22 mouse cellular contexts compared by ENCODE assay signal in the genomic region with DNA sequence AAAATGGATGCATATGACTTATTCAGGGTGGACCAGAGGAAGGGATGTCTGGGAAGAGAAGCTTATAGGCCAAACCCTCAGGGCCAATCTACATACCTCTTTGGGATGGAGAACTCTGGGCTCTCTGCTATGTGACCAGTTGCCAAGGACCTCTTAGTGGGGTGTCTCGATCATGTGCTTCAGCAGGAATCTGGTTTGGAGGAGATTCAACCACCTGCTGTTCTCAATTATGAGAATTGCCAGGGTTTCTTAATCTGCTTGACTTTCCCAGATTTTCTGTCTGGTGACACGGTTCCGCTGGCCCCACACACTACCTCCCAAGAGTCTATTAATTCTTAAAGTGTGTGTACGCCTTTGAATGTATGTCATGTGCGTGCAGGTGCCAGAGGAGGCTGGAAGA. TPM values are rescaled to one million over a fixed set of nuclear protein-coding genes. Genes with fewer than 3 reads are reported as not detected.
DNase-seq lines count a peak whose midpoint lies in the region; ATAC-seq and TF ChIP-seq lines count a peak whose summit lies in the region.
"Had no signal": no experiment of that assay in that cellular context is flagged by ENCODE, and none has a peak within 500 bp of the region (broad histone marks: within the 10 kb centered on the region; RNA-seq: fewer than 3 reads in every experiment).

No protein-coding gene starts in this region.

- no peak for TF ChIP-seq CTCF in cerebellum, adult 2 months (IDR thresholded peaks at IDR 0.05; ENCODE audit: borderline replicate concordance, insufficient read depth, low read depth, low read length)

- peak; percentile 14 to 38 for DNase-seq in cerebellum, adult 2 months
- peak; percentile 21 for DNase-seq in embryonic facial prominence, embryonic 14.5 days (ENCODE audit: low spot score)
- DNase-seq in embryonic facial prominence, embryonic 10.5 days (ENCODE audit: low spot score) = no peak
- DNase-seq in Muller cell, postnatal 12 days (ENCODE audit: inconsistent ontology term) = peak; percentile 50
- peak; percentile 80 for DNase-seq in fibroblast of lung, adult 2 months (ENCODE audit: low read depth)
- no peak for DNase-seq in kidney, postnatal 4 days
- DNase-seq: adrenal gland, adult 2 months; adrenal gland, postnatal 25 days; B cell, adult 2 months; forebrain, postnatal 0 days; gastrocnemius, postnatal 14 days had no signal

- H3K27me3 ChIP-seq in cerebellum, adult 2 months (ENCODE audit: control insufficient read depth, insufficient read depth, low read length) = no peaks in the 10 kb centered on the region
- H3K27me3 ChIP-seq in embryonic facial prominence, embryonic 14.5 days (replicated peaks; ENCODE audit: control insufficient read depth, insufficient read depth, low read length) = no peaks in the 10 kb centered on the region
- no peaks in the 10 kb centered on the region for H3K27me3 ChIP-seq in embryonic facial prominence, embryonic 10.5 days (replicated peaks; ENCODE audit: low read depth, poor library complexity, severe bottlenecking)
- H3K27me3 ChIP-seq: forebrain, embryonic 13.5 days; heart, embryonic 12.5 days; hindbrain, embryonic 15.5 days had no signal

- 7% methylated on average over 5 of the region's 5 CpGs for WGBS in cerebellum, adult 2 months
- 60% methylated on average over 5 of the region's 5 CpGs for WGBS in embryonic facial prominence, embryonic 14.5 days
- WGBS in embryonic facial prominence, embryonic 10.5 days = 88% methylated on average over 5 of the region's 5 CpGs

- no peaks in the 10 kb centered on the region for H3K36me3 ChIP-seq in embryonic facial prominence, embryonic 14.5 days (ENCODE audit: control insufficient read depth, insufficient read depth, low read length)
- no peaks in the 10 kb centered on the region for H3K36me3 ChIP-seq in embryonic facial prominence, embryonic 10.5 days (replicated peaks)
- H3K36me3 ChIP-seq: G1E; heart, embryonic 12.5 days; hindbrain, embryonic 10.5 days; hindbrain, embryonic 15.5 days had no signal

- no peak overlapping the region for H3K4me3 ChIP-seq in cerebellum, adult 2 months (replicated peaks; ENCODE audit: insufficient read depth, low read depth, low read length)
- no peak overlapping the region for H3K4me3 ChIP-seq in embryonic facial prominence, embryonic 14.5 days (ENCODE audit: low read depth, low read length)
- no peak overlapping the region for H3K4me3 ChIP-seq in embryonic facial prominence, embryonic 10.5 days
- H3K4me3 ChIP-seq: forebrain, embryonic 13.5 days; heart, embryonic 12.5 days; hindbrain, embryonic 10.5 days; hindbrain, embryonic 15.5 days had no signal

- no peak overlapping the region for H3K27ac ChIP-seq in cerebellum, adult 2 months (ENCODE audit: insufficient read depth, low read length)
- H3K27ac ChIP-seq in embryonic facial prominence, embryonic 14.5 days (replicated peaks; ENCODE audit: low read depth, low read length) = no peak overlapping the region
- H3K27ac ChIP-seq in embryonic facial prominence, embryonic 10.5 days (replicated peaks) = no peak overlapping the region
- H3K27ac ChIP-seq: forebrain, embryonic 13.5 days; hindbrain, embryonic 10.5 days; hindbrain, embryonic 15.5 days had no signal

- H3K4me1 ChIP-seq in cerebellum, adult 2 months (ENCODE audit: control insufficient read depth, insufficient read depth, low read length) = no peaks in the 10 kb centered on the region
- H3K4me1 ChIP-seq in embryonic facial prominence, embryonic 14.5 days (ENCODE audit: control insufficient read depth, insufficient read depth, low read length) = no peaks in the 10 kb centered on the region
- H3K4me1 ChIP-seq in embryonic facial prominence, embryonic 10.5 days = no peaks in the 10 kb centered on the region
- H3K4me1 ChIP-seq: forebrain, embryonic 13.5 days; hindbrain, embryonic 10.5 days; hindbrain, embryonic 15.5 days had no signal

- TF ChIP-seq POLR2A in cerebellum, adult 2 months (IDR thresholded peaks at IDR 0.05; ENCODE audit: borderline replicate concordance, insufficient read depth, low read length) = no peak

- no peak overlapping the region for H3K4me2 ChIP-seq in embryonic facial prominence, embryonic 14.5 days (ENCODE audit: low read depth, low read length)
- H3K4me2 ChIP-seq: forebrain, embryonic 13.5 days; heart, embryonic 12.5 days; hindbrain, embryonic 15.5 days had no signal

- H3K9me3 ChIP-seq in embryonic facial prominence, embryonic 14.5 days (ENCODE audit: control insufficient read depth, low read length) = peaks cover 6% of the 10 kb centered on the region
- peaks cover 7% of the 10 kb centered on the region; the same call in 1 of the 2 replicates for H3K9me3 ChIP-seq in embryonic facial prominence, embryonic 10.5 days
- H3K9me3 ChIP-seq: G1E; hindbrain, embryonic 15.5 days had no signal

- no peak overlapping the region for H3K9ac ChIP-seq in embryonic facial prominence, embryonic 14.5 days (ENCODE audit: low read depth, low read length)
- H3K9ac ChIP-seq: forebrain, embryonic 13.5 days; forebrain, postnatal 0 days; heart, embryonic 12.5 days; hindbrain, embryonic 15.5 days had no signal

- ATAC-seq in cerebellum, adult (ENCODE audit: insufficient number of reproducible peaks, low FRiP score, low TSS enrichment) = no peak
- ATAC-seq in embryonic facial prominence, embryonic 14.5 days (ENCODE audit: low read depth) = no peak
- ATAC-seq: CD4-positive, CD25-positive, alpha-beta regulatory T cell, adult 4 months; forebrain, embryonic 13.5 days; forebrain, postnatal 0 days; inflammation-experienced regulatory T-cells, adult 6 months; intestine, postnatal 0 days had no signal

RNA-seq across cellular contexts. Expression of gene Fam187b, which starts 20.4 kb away (rescaled TPM):
- 0.13 and 0.29 TPM in 2 replicates for polyA plus RNA-seq in cerebellum, adult 2 months (2012; rRNA removed)
- 1.6 and 2.3 TPM in 2 replicates for polyA plus RNA-seq in embryonic facial prominence, embryonic 14.5 days (2014; fragmentation: Nextera tagmentation; extraction: Ambion mirVana)
- polyA plus RNA-seq in embryonic facial prominence, embryonic 10.5 days (2016; fragmentation: Nextera tagmentation; extraction: Ambion mirVana) = 2.9 and 3.3 TPM in 2 replicates

RNA-seq across cellular contexts. Expression of gene Lsr, which starts 20.7 kb away (rescaled TPM):
- polyA plus RNA-seq in cerebellum, adult 2 months (2012; rRNA removed) = 9.2 and 9.4 TPM in 2 replicates
- polyA plus RNA-seq in embryonic facial prominence, embryonic 14.5 days (2014; fragmentation: Nextera tagmentation; extraction: Ambion mirVana) = 22.7 and 26.0 TPM in 2 replicates
- 33.1 and 33.4 TPM in 2 replicates for polyA plus RNA-seq in embryonic facial prominence, embryonic 10.5 days (2016; fragmentation: Nextera tagmentation; extraction: Ambion mirVana)
- polyA plus RNA-seq: G1E had no signal

RNA-seq across cellular contexts. Expression of gene Usf2, which starts 37.4 kb away (rescaled TPM):
- 226 and 230 TPM in 2 replicates for polyA plus RNA-seq in cerebellum, adult 2 months (2012; rRNA removed)
- 18.3 and 23.8 TPM in 2 replicates for polyA plus RNA-seq in embryonic facial prominence, embryonic 14.5 days (2014; fragmentation: Nextera tagmentation; extraction: Ambion mirVana)
- 25.1 and 29.6 TPM in 2 replicates for polyA plus RNA-seq in embryonic facial prominence, embryonic 10.5 days (2016; fragmentation: Nextera tagmentation; extraction: Ambion mirVana)

RNA-seq across cellular contexts. Expression of gene Fxyd5, which starts 48.3 kb away (rescaled TPM):
- 9.0 and 14.8 TPM in 2 replicates for polyA plus RNA-seq in cerebellum, adult 2 months (2012; rRNA removed)
- polyA plus RNA-seq in embryonic facial prominence, embryonic 14.5 days (2014; fragmentation: Nextera tagmentation; extraction: Ambion mirVana) = 57.0 and 64.6 TPM in 2 replicates
- polyA plus RNA-seq in embryonic facial prominence, embryonic 10.5 days (2016; fragmentation: Nextera tagmentation; extraction: Ambion mirVana) = 9.1 and 9.5 TPM in 2 replicates

RNA-seq across cellular contexts. Expression of gene Hamp, which starts 50.2 kb away (rescaled TPM):
- polyA plus RNA-seq in cerebellum, adult 2 months (2012; rRNA removed) = not detected in 2 replicates
- not detected in 2 replicates for polyA plus RNA-seq in embryonic facial prominence, embryonic 14.5 days (2014; fragmentation: Nextera tagmentation; extraction: Ambion mirVana)
- not detected in 2 replicates for polyA plus RNA-seq in embryonic facial prominence, embryonic 10.5 days (2016; fragmentation: Nextera tagmentation; extraction: Ambion mirVana)
- polyA plus RNA-seq: CD4-positive, CD25-positive, alpha-beta regulatory T cell, adult 4 months; embryonic facial prominence, embryonic 11.5 days; forebrain, embryonic 13.5 days; forebrain, postnatal 0 days; G1E; heart, embryonic 12.5 days; heart, embryonic 16.5 days; hindbrain, embryonic 10.5 days; hindbrain, embryonic 15.5 days; inflammation-experienced regulatory T-cells, adult 6 months; intestine, postnatal 0 days had no signal

Comparison
In these comparisons a context has a peak if more than half of its experiments do, and no peak if none do; other contexts are left out.
1. DNase-seq: peak in cerebellum, adult 2 months (2 of 2), embryonic facial prominence, embryonic 14.5 days (single experiment), Muller cell, postnatal 12 days (single experiment) and fibroblast of lung, adult 2 months (single experiment); none in embryonic facial prominence, embryonic 10.5 days (single experiment) and kidney, postnatal 4 days (0 of 2).